Mouse (Mus musculus) stomach, embryonic 16.5 days (tissue): ENCODE measurements around the gene Sema4a. TPM values are rescaled to one million over a fixed set of nuclear protein-coding genes. Genes with fewer than 3 reads are reported as not detected.

ENCODE experiments used
- ATAC-seq: fragments of 200-750 bp; cut with Nextera tagmentation; 2 replicates; pipeline ENCODE4 v1.8.0; 2017; ENCODE audit warnings: moderate number of reproducible peaks, moderate TSS enrichment; ENCODE audit not compliant: insufficient read depth, low FRiP score
- H3K27ac ChIP-seq: fragments of 300-500 bp; sonication (generic); 2 replicates; pipeline ENCODE4 v1.5.1; 2014; ENCODE audit warnings: low read length
- H3K27me3 ChIP-seq: fragments of 300-500 bp; sonication (generic); 2 replicates; pipeline ENCODE4 v1.6.1; 2014; ENCODE audit warnings: low read length, control low read depth, mixed read lengths; ENCODE audit not compliant: control insufficient read depth, insufficient read depth
- H3K36me3 ChIP-seq: fragments of 300-500 bp; sonication (generic); 2 replicates; pipeline ENCODE4 v1.6.1; 2014; ENCODE audit warnings: low read length; ENCODE audit not compliant: control insufficient read depth, insufficient read depth
- H3K4me1 ChIP-seq: fragments of 300-500 bp; sonication (generic); 2 replicates; pipeline ENCODE4 v1.6.1; 2014; ENCODE audit warnings: low read length, control low read depth, mixed read lengths; ENCODE audit not compliant: control insufficient read depth, insufficient read depth
- H3K4me2 ChIP-seq: fragments of 300-500 bp; sonication (generic); 2 replicates; pipeline ENCODE4 v1.6.1; 2014; ENCODE audit warnings: low read depth, low read length, mixed read lengths
- H3K4me3 ChIP-seq: fragments of 300-500 bp; sonication (generic); replicated peaks from 2 replicates; pipeline ENCODE4 v1.5.1; 2014; ENCODE audit warnings: mild to moderate bottlenecking, low read length
- H3K9ac ChIP-seq: fragments of 300-500 bp; sonication (generic); 2 replicates; pipeline ENCODE4 v1.6.1; 2014; ENCODE audit warnings: low read length
- H3K9me3 ChIP-seq: fragments of 300-500 bp; sonication (generic); replicated peaks from 2 replicates; pipeline ENCODE4 v1.6.1; 2016; ENCODE audit warnings: low read length, control low read depth; ENCODE audit not compliant: control insufficient read depth
- WGBS: fragments of 180-500 bp; shearing (Covaris S2); extraction: QIAGEN DNeasy Blood & Tissue Kit; methylation state at CpG from one replicate; pipeline ENCODE4 v1.1.7; 2014; 5-methylcytosine and 5-hydroxymethylcytosine counted together
- polyA plus RNA-seq: library from polyadenylated mRNA; unstranded; fragments of >200 nt; fragmentation: Nextera tagmentation; extraction: Ambion mirVana; gene quantifications from 2 replicates; pipeline ENCODE4 v1.2.1, GENCODE M21; 2015

Sema4a gene
- polyA plus RNA-seq, 1 experiment from 2014 or later = 33.1 TPM

DNA sequence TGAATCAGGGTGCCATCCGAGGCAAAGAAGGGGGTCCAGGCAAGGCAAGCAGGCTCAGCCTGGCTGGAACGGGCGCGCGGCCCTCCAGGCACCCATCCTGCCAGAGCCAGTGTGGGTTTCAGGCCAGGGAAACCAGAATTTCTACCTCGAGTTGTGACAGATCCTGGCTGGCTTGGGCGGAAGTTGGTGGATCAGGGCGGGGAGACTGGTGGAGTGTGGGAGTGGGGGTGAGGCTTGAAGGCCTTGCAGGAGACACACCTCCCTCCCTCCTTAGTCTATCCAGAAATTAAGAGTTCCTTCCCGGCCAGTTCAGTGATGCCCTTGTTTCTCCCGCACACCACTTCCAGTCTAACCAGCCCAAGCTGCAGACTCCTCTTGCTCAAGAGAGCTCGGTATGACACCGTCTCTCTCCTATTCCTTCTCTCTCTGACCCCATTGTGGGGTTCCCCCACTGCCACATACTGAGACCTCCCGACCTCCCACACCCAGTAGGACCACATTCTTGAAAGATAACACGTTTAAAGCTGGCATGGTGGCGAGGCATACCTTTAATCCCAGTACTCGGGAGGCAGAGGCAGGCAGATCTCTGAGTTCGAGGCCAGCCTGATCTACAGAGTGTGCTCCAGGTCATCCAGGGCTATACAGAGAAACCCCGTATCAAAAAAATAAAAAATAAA lies 5.3 kb downstream of the Sema4a start:
- Histone ChIP-seq H3K27me3 (no peaks in the 10 kb centered on the region; the same call in 1 of the 2 replicates), H3K4me3 (peak overlapping the region; percentile 38), H3K9ac (peak overlapping the region; percentile 69), H3K4me1 (peaks cover 9% of the 10 kb centered on the region; the same call in 1 of the 2 replicates), H3K9me3 (no peaks in the 10 kb centered on the region), H3K27ac (peak overlapping the region; percentile 90), H3K36me3 (no peaks in the 10 kb centered on the region), H3K4me2 (peak overlapping the region; percentile 43)
- WGBS = 63% methylated on average over 18 of the region's 18 CpGs
- ATAC-seq = peak; percentile 59; the same call in 1 of the 2 replicates

DNA sequence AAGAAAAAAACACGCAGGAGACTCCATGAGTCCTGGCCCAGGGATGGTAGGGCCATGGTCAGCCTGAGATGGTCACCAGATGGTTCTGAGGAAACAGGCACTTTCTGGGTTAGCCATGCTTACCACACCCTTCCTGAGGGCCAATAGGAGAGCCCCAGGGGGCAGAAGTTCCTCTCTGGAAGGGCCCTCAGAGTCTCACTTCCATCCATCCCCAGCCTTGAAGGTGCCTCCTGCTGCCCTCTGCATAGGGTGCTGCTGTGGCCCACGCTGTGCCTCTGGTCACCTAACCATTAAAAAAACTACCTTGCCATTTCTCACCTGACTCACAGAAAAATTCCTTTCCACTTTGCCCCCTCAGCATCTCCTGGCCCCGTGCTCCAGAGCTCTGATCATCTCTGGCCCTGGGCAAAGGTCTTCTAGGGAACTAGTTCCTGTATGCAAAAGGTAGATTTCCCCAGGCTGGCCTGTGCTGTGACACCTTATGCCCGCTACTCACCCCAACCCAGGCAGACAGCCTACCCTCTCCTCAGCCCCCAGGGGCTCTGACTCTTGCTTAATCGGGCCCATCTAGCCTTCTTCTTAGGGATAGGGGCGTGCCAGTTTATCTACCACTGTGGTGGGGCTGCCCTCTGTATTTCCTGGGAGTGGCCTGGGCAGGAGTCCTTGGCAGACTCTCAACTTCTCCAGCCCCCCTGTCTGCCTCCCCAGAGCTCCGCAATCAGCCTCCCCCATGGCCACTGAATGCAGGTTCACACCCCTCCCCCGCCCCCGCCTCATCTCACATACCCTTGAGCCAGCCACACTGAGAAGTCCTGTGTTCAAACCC lies 6.0 kb downstream of the Sema4a start:
- ATAC-seq = peak; percentile 15; the same call in 1 of the 2 replicates
- Histone ChIP-seq H3K36me3 (no peaks in the 10 kb centered on the region), H3K4me3 (peak overlapping the region; percentile 38), H3K9ac (peak overlapping the region; percentile 69), H3K27ac (peak overlapping the region; percentile 90), H3K4me1 (peaks cover 14% of the 10 kb centered on the region), H3K4me2 (peak overlapping the region; percentile 43), H3K27me3 (no peaks in the 10 kb centered on the region; the same call in 1 of the 2 replicates), H3K9me3 (no peaks in the 10 kb centered on the region)
- 45% methylated on average over 9 of the region's 9 CpGs for WGBS

DNA sequence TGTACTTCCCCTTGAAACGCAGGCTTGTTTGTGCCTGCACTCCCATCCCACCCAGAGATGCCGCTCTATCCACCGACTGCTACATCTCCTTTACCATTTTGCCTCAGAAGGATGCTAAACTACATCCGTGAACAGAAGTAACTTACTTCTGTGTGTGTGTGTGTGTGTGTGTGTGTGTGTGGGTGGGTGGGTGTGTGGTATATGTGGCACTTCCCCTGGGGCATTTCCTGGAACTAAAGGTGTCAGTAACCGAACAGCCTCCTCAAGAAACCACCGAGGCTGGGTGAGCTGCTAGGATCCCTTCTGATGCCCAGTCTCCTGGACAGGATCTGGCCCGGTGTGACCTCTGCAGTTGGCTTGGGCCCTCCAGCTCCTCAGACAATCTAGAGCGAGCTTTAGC lies 7.0 kb downstream of the Sema4a start:
- no peak for ATAC-seq
- H3K9ac ChIP-seq = no peak overlapping the region
- H3K4me1 ChIP-seq = peaks cover 23% of the 10 kb centered on the region
- no peak overlapping the region for H3K4me3 ChIP-seq
- H3K4me2 ChIP-seq = peak overlapping the region; percentile 43; the same call in 1 of the 2 replicates
- WGBS = 75% methylated on average over 8 of the region's 8 CpGs
- H3K9me3 ChIP-seq = no peaks in the 10 kb centered on the region
- no peak overlapping the region for H3K27ac ChIP-seq
- H3K27me3 ChIP-seq = no peaks in the 10 kb centered on the region
- H3K36me3 ChIP-seq = no peaks in the 10 kb centered on the region

- Histone ChIP-seq H3K4me1 (peaks cover 24% of the 10 kb centered on the region), H3K27ac (no peak overlapping the region), H3K4me3 (no peak overlapping the region), H3K4me2 (no peak overlapping the region), H3K9ac (no peak overlapping the region), H3K9me3 (no peaks in the 10 kb centered on the region), H3K27me3 (no peaks in the 10 kb centered on the region), H3K36me3 (no peaks in the 10 kb centered on the region)
- WGBS = 48% methylated on average over 8 of the region's 8 CpGs
- no peak for ATAC-seq
These were observed 7.6 kb downstream of the Sema4a start for GRCm38 (mm10) chr3:88453369-88453768.

- 82% methylated on average over 6 of the region's 6 CpGs for WGBS
- Histone ChIP-seq H3K27ac (no peak overlapping the region), H3K36me3 (no peaks in the 10 kb centered on the region), H3K9me3 (no peaks in the 10 kb centered on the region), H3K4me3 (no peak overlapping the region), H3K27me3 (no peaks in the 10 kb centered on the region), H3K4me2 (no peak overlapping the region), H3K4me1 (peaks cover 26% of the 10 kb centered on the region), H3K9ac (no peak overlapping the region)
- ATAC-seq = no peak
These were observed 8.3 kb downstream of the Sema4a start for GRCm38 (mm10) chr3:88452716-88453115.

DNA sequence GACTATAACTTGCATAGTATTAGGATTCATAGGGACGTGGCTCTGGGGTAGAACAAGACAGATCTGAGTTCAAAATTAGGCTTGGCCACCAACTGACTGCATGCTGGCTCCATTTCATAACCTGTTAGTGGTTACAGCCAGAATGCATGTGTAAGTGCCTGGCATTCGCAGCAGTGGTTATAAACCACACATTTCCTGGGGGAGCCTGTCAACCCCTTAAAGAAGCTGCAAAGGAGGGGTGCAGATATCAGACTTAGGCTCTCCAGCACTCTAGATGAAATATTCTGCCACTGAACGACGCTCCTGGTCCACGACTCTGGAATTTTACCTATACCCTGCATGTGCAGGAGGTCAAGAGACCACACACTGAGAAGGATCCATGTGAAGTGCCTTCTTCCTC lies 8.7 kb downstream of the Sema4a start:
- H3K4me1 ChIP-seq = peaks cover 26% of the 10 kb centered on the region
- H3K36me3 ChIP-seq = no peaks in the 10 kb centered on the region

GRCm38 (mm10) chr3:88450379-88451131 lies 10.4 kb downstream of the Sema4a start:
- Histone ChIP-seq H3K4me3 (no peak overlapping the region), H3K36me3 (no peaks in the 10 kb centered on the region), H3K27me3 (no peaks in the 10 kb centered on the region), H3K27ac (no peak overlapping the region), H3K4me1 (peaks cover 22% of the 10 kb centered on the region), H3K4me2 (no peak overlapping the region), H3K9ac (no peak overlapping the region), H3K9me3 (no peaks in the 10 kb centered on the region)
- ATAC-seq = no peak
- WGBS = 61% methylated on average over 12 of the region's 12 CpGs

More for the DNA sequence above, 8.7 kb downstream of the Sema4a start:
- 69% methylated on average over 5 of the region's 5 CpGs for WGBS
- Histone ChIP-seq H3K4me2 (no peak overlapping the region), H3K4me3 (no peak overlapping the region), H3K27ac (no peak overlapping the region), H3K27me3 (no peaks in the 10 kb centered on the region), H3K9me3 (no peaks in the 10 kb centered on the region), H3K9ac (no peak overlapping the region)
- ATAC-seq = no peak

- H3K9me3 ChIP-seq = no peaks in the 10 kb centered on the region
- ATAC-seq = 0 out of 2 replicates have a peak, but pooled peaks have one; percentile 6
- peak overlapping the region; percentile 33 for H3K4me3 ChIP-seq
- peaks cover 22% of the 10 kb centered on the region for H3K4me1 ChIP-seq
- no peak overlapping the region; the same call in 1 of the 2 replicates for H3K27ac ChIP-seq
- WGBS = 20% methylated on average over 21 of the region's 21 CpGs
- peak overlapping the region; percentile 58 for H3K9ac ChIP-seq
- H3K27me3 ChIP-seq = no peaks in the 10 kb centered on the region
- H3K36me3 ChIP-seq = no peaks in the 10 kb centered on the region
- H3K4me2 ChIP-seq = peak overlapping the region; percentile 46
These were observed 11.5 kb downstream of the Sema4a start for GRCm38 (mm10) chr3:88449395-88450023.
